Mouse (Mus musculus) limb, embryonic 13.5 days (tissue): ENCODE data around the gene Dpep2nb. TPM values are rescaled to one million over a fixed set of nuclear protein-coding genes. Genes with fewer than 3 reads are reported as not detected.
"Not testable (repeated sequence)": the region's sequence is repeated elsewhere in the genome, so short reads cannot be mapped to it uniquely, and the experiment has no call there.

Source experiments
- ATAC-seq: fragments of 200-750 bp; cut with Nextera tagmentation; 2 replicates; pipeline ENCODE4 v1.8.0; 2017; ENCODE audit warnings: low read depth, moderate number of reproducible peaks, moderate TSS enrichment; ENCODE audit not compliant: low FRiP score
- H3K27ac ChIP-seq: fragments of 300-500 bp; sonication (generic); 2 replicates; pipeline ENCODE4 v1.5.1; 2015; ENCODE audit warnings: inconsistent platforms, mild to moderate bottlenecking, moderate library complexity
- H3K27me3 ChIP-seq: fragments of 300-500 bp; sonication (generic); 2 replicates; pipeline ENCODE4 v1.6.1; 2015; ENCODE audit warnings: mild to moderate bottlenecking, inconsistent platforms
- H3K36me3 ChIP-seq: fragments of 300-500 bp; sonication (generic); 2 replicates; pipeline ENCODE4 v1.6.1; 2015; ENCODE audit warnings: inconsistent platforms, mild to moderate bottlenecking, moderate library complexity
- H3K4me1 ChIP-seq: fragments of 300-500 bp; sonication (generic); 2 replicates; pipeline ENCODE4 v1.6.1; 2015; ENCODE audit warnings: inconsistent platforms
- H3K4me2 ChIP-seq: fragments of 300-500 bp; sonication (generic); replicated peaks from 2 replicates; pipeline ENCODE4 v1.6.1; 2015; ENCODE audit warnings: inconsistent platforms, mild to moderate bottlenecking, moderate library complexity
- H3K4me3 ChIP-seq: fragments of 300-500 bp; sonication (generic); 2 replicates; pipeline ENCODE4 v1.5.1; 2015; ENCODE audit warnings: moderate library complexity, mild to moderate bottlenecking, inconsistent platforms
- H3K9ac ChIP-seq: fragments of 300-500 bp; sonication (generic); 2 replicates; pipeline ENCODE4 v1.6.1; 2015; ENCODE audit warnings: mild to moderate bottlenecking, inconsistent platforms
- H3K9me3 ChIP-seq: fragments of 300-500 bp; sonication (generic); 2 replicates; pipeline ENCODE4 v1.6.1; 2016; ENCODE audit warnings: inconsistent platforms
- WGBS: fragments of 180-500 bp; shearing (Covaris S2); methylation state at CpG from one replicate; pipeline ENCODE4 v1.1.7; 2015; 5-methylcytosine and 5-hydroxymethylcytosine counted together
- polyA plus RNA-seq: library from polyadenylated mRNA; unstranded; fragments of >200 nt; fragmentation: Nextera tagmentation; extraction: Ambion mirVana; gene quantifications from 2 replicates; pipeline ENCODE4 v1.2.1, GENCODE M21; 2015

Dpep2nb gene
- polyA plus RNA-seq, 1 experiment from 2014 or later = not detected

GRCm38 (mm10) chr8:106001908-106002307 is 3.9 kb downstream of the Dpep2nb start:
- Histone ChIP-seq H3K9ac (no peak overlapping the region), H3K27me3 (no peaks in the 10 kb centered on the region), H3K9me3 (no peaks in the 10 kb centered on the region), H3K36me3 (no peaks in the 10 kb centered on the region), H3K27ac (no peak overlapping the region), H3K4me2 (no peak overlapping the region), H3K4me1 (no peaks in the 10 kb centered on the region), H3K4me3 (no peak overlapping the region)
- 87% methylated on average over 4 of the region's 4 CpGs for whole genome bisulfite sequencing
- ATAC-seq = no peak

- Histone ChIP-seq H3K4me1 (no peaks in the 10 kb centered on the region), H3K9ac (no peak overlapping the region), H3K27me3 (no peaks in the 10 kb centered on the region), H3K27ac (no peak overlapping the region), H3K4me3 (no peak overlapping the region), H3K4me2 (no peak overlapping the region), H3K9me3 (no peaks in the 10 kb centered on the region), H3K36me3 (no peaks in the 10 kb centered on the region)
- no peak for ATAC-seq
- 88% methylated on average over 2 of the region's 2 CpGs for WGBS
These were observed 6.8 kb downstream of the Dpep2nb start for GRCm38 (mm10) chr8:105998971-105999370.

DNA sequence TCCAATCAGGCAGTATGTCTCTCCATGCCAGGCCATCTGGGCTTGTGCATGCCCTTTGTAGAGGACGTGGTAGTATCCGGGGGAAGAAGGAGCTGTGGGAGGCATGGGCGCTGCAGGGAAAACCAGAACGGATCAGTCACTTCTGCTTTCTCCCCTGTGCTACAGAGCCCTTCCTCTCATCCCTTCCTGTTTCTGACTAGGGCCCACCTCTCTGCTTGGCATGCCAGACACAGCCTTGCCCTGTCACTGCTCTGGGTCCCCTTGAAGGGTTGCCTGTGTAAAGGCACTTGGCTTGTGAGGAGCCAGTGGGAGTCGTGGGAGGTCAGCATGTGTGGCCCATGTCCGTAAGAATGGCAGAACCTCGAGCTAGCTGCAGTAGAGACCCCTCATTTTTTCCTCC is 9.4 kb downstream of the Dpep2nb start:
- 70% methylated on average over 7 of the region's 7 CpGs for WGBS
- no peak for ATAC-seq
- H3K4me2 ChIP-seq = no peak overlapping the region
- no peaks in the 10 kb centered on the region for H3K4me1 ChIP-seq
- no peak overlapping the region for H3K4me3 ChIP-seq
- no peak overlapping the region for H3K27ac ChIP-seq
- H3K9me3 ChIP-seq = no peaks in the 10 kb centered on the region
- H3K9ac ChIP-seq = no peak overlapping the region
- H3K36me3 ChIP-seq = no peaks in the 10 kb centered on the region
- no peaks in the 10 kb centered on the region for H3K27me3 ChIP-seq

DNA sequence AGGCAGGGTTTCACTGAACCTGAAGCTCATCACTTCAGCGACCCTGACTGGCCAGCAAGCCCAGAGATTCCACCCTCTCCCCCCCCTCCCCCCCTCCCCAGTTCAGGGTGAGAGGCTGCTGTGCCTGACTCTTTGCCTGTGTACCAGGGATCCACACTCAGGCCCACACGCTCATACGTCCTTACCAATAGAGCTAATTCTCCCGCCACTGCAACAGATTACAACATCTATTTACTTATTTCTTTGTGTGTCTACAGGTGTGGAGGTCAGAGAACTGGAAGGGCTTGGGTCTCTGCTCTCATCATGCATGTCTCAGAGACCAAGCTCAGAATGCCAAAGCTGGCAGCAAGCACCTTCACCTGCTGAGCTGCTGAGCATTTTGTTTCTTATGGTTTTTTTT is 12.5 kb downstream of the Dpep2nb start:
- no peak overlapping the region for H3K4me3 ChIP-seq
- ATAC-seq = no peak
- H3K4me2 ChIP-seq = no peak overlapping the region
- no peaks in the 10 kb centered on the region for H3K9me3 ChIP-seq
- no peak overlapping the region for H3K27ac ChIP-seq
- H3K9ac ChIP-seq = no peak overlapping the region
- H3K36me3 ChIP-seq = no peaks in the 10 kb centered on the region
- WGBS = 76% methylated on average over 4 of the region's 4 CpGs
- H3K27me3 ChIP-seq = no peaks in the 10 kb centered on the region; the same call in 1 of the 2 replicates
- no peaks in the 10 kb centered on the region for H3K4me1 ChIP-seq

- no peak overlapping the region for H3K4me3 ChIP-seq
- H3K36me3 ChIP-seq = no peaks in the 10 kb centered on the region
- 64% methylated on average over 5 of the region's 5 CpGs for WGBS
- ATAC-seq = no peak
- H3K4me1 ChIP-seq = no peaks in the 10 kb centered on the region
- H3K27me3 ChIP-seq = no peaks in the 10 kb centered on the region; the same call in 1 of the 2 replicates
- no peak overlapping the region for H3K27ac ChIP-seq
- H3K9ac ChIP-seq = no peak overlapping the region
- no peak overlapping the region for H3K4me2 ChIP-seq
- H3K9me3 ChIP-seq = no peaks in the 10 kb centered on the region
These were observed 13.3 kb downstream of the Dpep2nb start for GRCm38 (mm10) chr8:105992499-105992898.

- no peaks in the 10 kb centered on the region for H3K9me3 ChIP-seq
- no peak overlapping the region for H3K4me2 ChIP-seq
- no peak overlapping the region for H3K27ac ChIP-seq
- no peak overlapping the region for H3K9ac ChIP-seq
- no peaks in the 10 kb centered on the region; the same call in 1 of the 2 replicates for H3K27me3 ChIP-seq
- no peaks in the 10 kb centered on the region for H3K4me1 ChIP-seq
- no peaks in the 10 kb centered on the region for H3K36me3 ChIP-seq
- H3K4me3 ChIP-seq = no peak overlapping the region
- 81% methylated on average over 2 of the region's 2 CpGs for WGBS
- ATAC-seq = no peak
These were observed 14.2 kb downstream of the Dpep2nb start for GRCm38 (mm10) chr8:105991546-105991945.

GRCm38 (mm10) chr8:105990856-105991387 is 14.9 kb downstream of the Dpep2nb start, which contains the start of gene Dus2:
TSS of gene Dus2 (plus strand) at chr8:105991337.
- H3K36me3 ChIP-seq = no peaks in the 10 kb centered on the region
- no peaks in the 10 kb centered on the region for H3K9me3 ChIP-seq
- peak within 1 kb of the TSS; percentile 39 for H3K4me2 ChIP-seq
- WGBS = 11% methylated on average over 15 of the region's 15 CpGs
- peak; percentile 36; the same call in 1 of the 2 replicates for ATAC-seq
- H3K27me3 ChIP-seq = no peaks in the 10 kb centered on the region; the same call in 1 of the 2 replicates
- H3K9ac ChIP-seq = peak within 1 kb of the TSS; percentile 31; the same call in 1 of the 2 replicates
- no peaks in the 10 kb centered on the region for H3K4me1 ChIP-seq
- H3K4me3 ChIP-seq = no peak within 1 kb of the TSS
- no peak within 1 kb of the TSS for H3K27ac ChIP-seq

DNA sequence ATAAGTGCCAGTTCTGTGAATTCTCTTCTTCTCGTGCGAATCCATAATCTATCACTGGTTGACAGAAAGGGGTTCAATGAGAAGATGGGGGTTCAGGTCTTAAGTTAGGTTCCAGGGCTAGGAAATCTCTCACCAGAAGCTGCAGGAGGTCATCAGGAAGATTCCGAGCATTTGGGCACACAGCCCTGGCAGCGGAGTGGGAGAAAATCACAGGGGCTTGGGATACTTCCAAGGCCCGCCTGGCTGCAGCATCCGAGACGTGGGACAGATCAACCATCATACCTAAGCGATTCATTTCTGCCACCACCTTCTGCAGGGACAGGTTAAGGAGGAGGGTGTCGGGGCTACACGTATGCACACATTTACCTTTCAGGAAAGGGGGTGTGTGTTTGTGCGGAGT is 17.2 kb downstream of the Dpep2nb start:
- H3K9me3 ChIP-seq = no peaks in the 10 kb centered on the region
- no peak overlapping the region for H3K4me2 ChIP-seq
- H3K4me1 ChIP-seq = no peaks in the 10 kb centered on the region
- H3K9ac ChIP-seq = no peak overlapping the region
- no peak overlapping the region for H3K27ac ChIP-seq
- H3K36me3 ChIP-seq = no peaks in the 10 kb centered on the region
- WGBS = 87% methylated on average over 11 of the region's 11 CpGs
- no peak overlapping the region for H3K4me3 ChIP-seq
- no peaks in the 10 kb centered on the region; the same call in 1 of the 2 replicates for H3K27me3 ChIP-seq
- ATAC-seq = no peak

GRCm38 (mm10) chr8:105983406-105983805 is 22.4 kb downstream of the Dpep2nb start:
- H3K9me3 ChIP-seq, H3K27ac ChIP-seq, H3K4me2 ChIP-seq, H3K9ac ChIP-seq, H3K4me3 ChIP-seq, H3K27me3 ChIP-seq, H3K36me3 ChIP-seq, ATAC-seq, H3K4me1 ChIP-seq: not testable (repeated sequence)
- WGBS = 77% methylated on average over 11 of the region's 11 CpGs

- Histone ChIP-seq H3K4me3 (no peak overlapping the region), H3K27ac (no peak overlapping the region), H3K9ac (no peak overlapping the region), H3K27me3 (no peaks in the 10 kb centered on the region), H3K4me1 (no peaks in the 10 kb centered on the region), H3K4me2 (no peak overlapping the region), H3K9me3 (0 out of 2 replicates have a peak, but pooled peaks cover 2% of the 10 kb centered on the region), H3K36me3 (no peaks in the 10 kb centered on the region)
- 83% methylated on average over 1 of the region's 1 CpGs for WGBS
- no peak for ATAC-seq
These were observed 24.6 kb downstream of the Dpep2nb start for GRCm38 (mm10) chr8:105981146-105981545.

DNA sequence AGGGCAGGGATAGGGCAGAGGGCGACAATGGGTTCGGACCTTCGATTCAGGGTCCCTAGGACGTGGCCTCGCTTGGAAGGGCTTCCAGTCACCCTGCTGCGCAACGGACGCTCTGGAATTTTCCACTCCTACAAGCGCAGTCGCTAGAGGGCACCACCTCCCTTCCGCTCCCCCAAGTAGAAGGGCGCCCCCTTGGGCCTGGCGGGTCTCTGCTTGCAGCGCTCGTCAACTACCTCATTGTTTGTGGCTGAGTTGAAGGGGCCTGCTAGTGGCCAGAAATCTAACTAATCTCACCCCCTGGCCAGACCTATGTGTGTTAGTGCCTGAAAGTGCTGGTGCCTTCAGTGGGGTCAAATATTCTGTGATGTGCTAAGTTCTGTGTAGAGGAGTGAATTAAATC is 26.4 kb downstream of the Dpep2nb start, which contains the start of gene Dpep3:
Gene Dpep3 (minus strand): TSS at position 105 of the 400 bp plus-strand sequence.
- no peak within 1 kb of the TSS for H3K4me2 ChIP-seq
- H3K27ac ChIP-seq = no peak within 1 kb of the TSS
- no peaks in the 10 kb centered on the region for H3K4me1 ChIP-seq
- no peaks in the 10 kb centered on the region for H3K36me3 ChIP-seq
- no peaks in the 10 kb centered on the region for H3K27me3 ChIP-seq
- H3K9ac ChIP-seq = no peak within 1 kb of the TSS
- WGBS = 92% methylated on average over 15 of the region's 15 CpGs
- ATAC-seq = no peak
- no peak within 1 kb of the TSS for H3K4me3 ChIP-seq
- H3K9me3 ChIP-seq = 0 out of 2 replicates have a peak, but pooled peaks cover 2% of the 10 kb centered on the region

- H3K4me3 ChIP-seq = no peak overlapping the region
- 59% methylated on average over 7 of the region's 7 CpGs for WGBS
- no peak for ATAC-seq
- H3K9me3 ChIP-seq = 0 out of 2 replicates have a peak, but pooled peaks cover 2% of the 10 kb centered on the region
- H3K36me3 ChIP-seq = no peaks in the 10 kb centered on the region
- no peak overlapping the region for H3K9ac ChIP-seq
- no peaks in the 10 kb centered on the region for H3K27me3 ChIP-seq
- H3K4me1 ChIP-seq = no peaks in the 10 kb centered on the region
- H3K4me2 ChIP-seq = no peak overlapping the region
- no peak overlapping the region for H3K27ac ChIP-seq
These were observed 30.4 kb downstream of the Dpep2nb start for GRCm38 (mm10) chr8:105975363-105975762.
